In the genomic region with DNA sequence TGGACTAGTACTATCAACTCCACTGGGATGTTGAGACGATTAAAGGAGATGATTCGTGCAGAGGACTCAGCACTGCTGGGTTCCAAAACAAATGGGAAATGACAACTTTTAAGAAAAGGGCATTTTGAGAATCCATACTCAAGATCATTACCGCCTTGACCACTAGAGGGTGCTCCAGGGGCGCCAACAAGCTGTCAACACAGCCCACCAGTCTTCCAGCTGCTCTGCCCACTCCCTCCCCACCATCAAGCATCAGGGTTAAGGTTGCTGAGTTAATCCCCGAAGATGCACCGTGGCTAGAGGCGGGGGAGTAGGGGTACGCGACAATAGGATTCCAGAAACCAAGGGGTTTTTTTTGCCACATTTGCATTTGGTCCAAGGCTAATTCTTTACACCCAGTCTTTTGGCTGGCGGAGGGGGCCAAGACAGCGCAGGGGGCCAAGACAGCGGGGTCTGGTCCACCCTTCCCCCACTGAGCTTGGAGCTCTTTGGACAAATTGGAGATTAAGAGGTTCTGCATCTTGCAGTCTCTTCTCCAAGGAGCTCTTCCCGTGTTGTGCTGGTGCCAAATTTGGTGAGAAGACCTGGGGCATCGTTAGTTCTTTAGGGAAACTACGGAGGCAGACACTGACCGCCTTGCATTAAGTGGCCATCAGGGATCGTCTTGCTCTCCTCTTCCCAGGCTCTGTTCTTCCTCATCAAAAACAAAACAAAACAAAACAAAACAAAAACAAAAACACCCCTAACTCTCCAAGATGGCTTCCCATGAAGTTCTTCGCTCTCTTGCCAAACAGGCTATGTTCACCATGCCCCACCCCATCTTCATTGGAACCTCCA, we compare ENCODE assay signal across 8 mouse cellular contexts. TPM values are rescaled to one million over a fixed set of nuclear protein-coding genes. Genes with fewer than 3 reads are reported as not detected.
DNase-seq lines count a peak whose midpoint lies in the region; ATAC-seq and TF ChIP-seq lines count a peak whose summit lies in the region.

No protein-coding gene starts in this region.

- H3K4me3 ChIP-seq in liver, adult 2 months (ENCODE audit: insufficient read depth, low read depth, low read length): no peak overlapping the region
- H3K4me3 ChIP-seq in stomach, embryonic 15.5 days (replicated peaks): peak overlapping the region; percentile 69

- TF ChIP-seq CTCF in liver, adult 2 months (IDR thresholded peaks at IDR 0.05; ENCODE audit: low read depth, low read length): peak; percentile 82

- DNase-seq in 3T3-L1 (ENCODE audit: low read depth, low spot score): peak; percentile 88
- peak; percentile 65 for DNase-seq in adrenal gland, adult 2 months
- peak; percentile 80 for DNase-seq in embryo, embryonic 9.5 days (ENCODE audit: extremely low spot score)
- peak; percentile 75 to 90 for DNase-seq in heart, adult 18-20 months
- DNase-seq in kidney, adult 18-20 months: peak; percentile 74
- DNase-seq in liver, adult 2 months (ENCODE audit: extremely low read depth, low read depth, low spot score): peak; percentile 8
- DNase-seq in natural killer cell, adult 2 months (ENCODE audit: low spot score in 2 of 2): peak; percentile 68 to 79

- H3K9ac ChIP-seq in liver, adult 2 months (ENCODE audit: low read depth, low read length): no peak overlapping the region
- H3K9ac ChIP-seq in stomach, embryonic 15.5 days: no peak overlapping the region

- 0 out of 2 replicates have a peak, but pooled peaks cover 3% of the 10 kb centered on the region for H3K27me3 ChIP-seq in liver, adult 2 months (ENCODE audit: control insufficient read depth, insufficient read depth, low read length)
- H3K27me3 ChIP-seq in stomach, embryonic 15.5 days (replicated peaks): no peaks in the 10 kb centered on the region

- H3K4me2 ChIP-seq in stomach, embryonic 15.5 days: peak overlapping the region; percentile 72

- no peak for TF ChIP-seq POLR2A in liver, adult 2 months (IDR thresholded peaks at IDR 0.05; ENCODE audit: extremely low read depth, insufficient read depth, low read length)

- H3K79me2 ChIP-seq in liver, adult 2 months (ENCODE audit: control insufficient read depth, insufficient read depth, low read length): no peaks in the 10 kb centered on the region

- no peaks in the 10 kb centered on the region for H3K4me1 ChIP-seq in liver, adult 2 months (ENCODE audit: control insufficient read depth, insufficient read depth, low read length)
- peaks cover 47% of the 10 kb centered on the region for H3K4me1 ChIP-seq in stomach, embryonic 15.5 days

- H3K36me3 ChIP-seq in liver, adult 2 months (ENCODE audit: control insufficient read depth, insufficient read depth, low read length): no peaks in the 10 kb centered on the region
- H3K36me3 ChIP-seq in stomach, embryonic 15.5 days: peaks cover 16% of the 10 kb centered on the region

- H3K9me3 ChIP-seq in stomach, embryonic 15.5 days: no peaks in the 10 kb centered on the region

- no peak for ATAC-seq in stomach, embryonic 15.5 days (ENCODE audit: insufficient read depth, low FRiP score, low read depth)

- WGBS in liver, adult 2 months: 45% methylated on average over 18 of the region's 18 CpGs
- 31% methylated on average over 18 of the region's 18 CpGs for WGBS in stomach, embryonic 15.5 days

- no peak overlapping the region for H3K27ac ChIP-seq in liver, adult 2 months (replicated peaks; ENCODE audit: insufficient read depth, low read depth, low read length)
- H3K27ac ChIP-seq in stomach, embryonic 15.5 days: peak overlapping the region; percentile 88

RNA-seq across cellular contexts. Expression of gene Npcd, which starts 1.8 kb away (rescaled TPM):
- 1 to 10 TPM; 1.2 to 2.0 TPM for total RNA-seq in adrenal gland, adult 2 months (2021)
- polyA plus RNA-seq in adrenal gland, adult 2 months (2012; rRNA removed): 13.4 and 14.6 TPM in 2 replicates
- total RNA-seq in heart, adult 18-20 months (2021): 1 to 10 TPM in 1 of 2 experiments, not detected in 1; 1.0 TPM
- not detected in 2 replicates for total RNA-seq in liver, adult 2 months (2014; rRNA removed)
- 0.26 TPM in 1 of 2 replicates, not detected in the other for polyA plus RNA-seq in liver, adult 2 months (2012; rRNA removed)
- not detected in 2 replicates for polyA plus RNA-seq in stomach, embryonic 15.5 days (2015; fragmentation: Nextera tagmentation; extraction: Ambion mirVana)

RNA-seq across cellular contexts. Expression of gene Cbx6, which starts 2.2 kb away (rescaled TPM):
- 10 to 100 TPM; 46.2 to 67.3 TPM for total RNA-seq in adrenal gland, adult 2 months (2021)
- polyA plus RNA-seq in adrenal gland, adult 2 months (2012; rRNA removed): 105 and 106 TPM in 2 replicates
- total RNA-seq in heart, adult 18-20 months (2021): 10 to 100 TPM; 17.2 to 18.2 TPM
- total RNA-seq in liver, adult 2 months (2014; rRNA removed): 1.2 and 1.8 TPM in 2 replicates
- polyA plus RNA-seq in liver, adult 2 months (2012; rRNA removed): 2.9 and 3.7 TPM in 2 replicates
- polyA plus RNA-seq in stomach, embryonic 15.5 days (2015; fragmentation: Nextera tagmentation; extraction: Ambion mirVana): 62.6 and 68.0 TPM in 2 replicates

RNA-seq across cellular contexts. Expression of gene Nptxr, which starts 27.7 kb away (rescaled TPM):
- total RNA-seq in adrenal gland, adult 2 months (2021): 1 to 10 TPM; 4.4 to 7.9 TPM
- polyA plus RNA-seq in adrenal gland, adult 2 months (2012; rRNA removed): 5.5 and 6.3 TPM in 2 replicates
- total RNA-seq in heart, adult 18-20 months (2021): 1 to 10 TPM; 1.4 to 1.5 TPM
- total RNA-seq in liver, adult 2 months (2014; rRNA removed): 0.09 and 0.20 TPM in 2 replicates
- polyA plus RNA-seq in liver, adult 2 months (2012; rRNA removed): 0.11 and 0.19 TPM in 2 replicates
- 4.5 and 4.8 TPM in 2 replicates for polyA plus RNA-seq in stomach, embryonic 15.5 days (2015; fragmentation: Nextera tagmentation; extraction: Ambion mirVana)

RNA-seq across cellular contexts. Expression of gene Dnal4, which starts 54.6 kb away (rescaled TPM):
- 10 to 100 TPM; 13.9 to 24.8 TPM for total RNA-seq in adrenal gland, adult 2 months (2021)
- polyA plus RNA-seq in adrenal gland, adult 2 months (2012; rRNA removed): 39.9 and 43.0 TPM in 2 replicates
- 10 to 100 TPM; 16.9 to 22.0 TPM for total RNA-seq in heart, adult 18-20 months (2021)
- 4.5 and 6.2 TPM in 2 replicates for total RNA-seq in liver, adult 2 months (2014; rRNA removed)
- polyA plus RNA-seq in liver, adult 2 months (2012; rRNA removed): 14.2 and 14.9 TPM in 2 replicates
- 44.4 and 50.4 TPM in 2 replicates for polyA plus RNA-seq in stomach, embryonic 15.5 days (2015; fragmentation: Nextera tagmentation; extraction: Ambion mirVana)

RNA-seq across cellular contexts. Expression of gene Apobec3, which starts 59.2 kb away (rescaled TPM):
- total RNA-seq in adrenal gland, adult 2 months (2021): 10 to 100 TPM; 13.1 to 16.5 TPM
- polyA plus RNA-seq in adrenal gland, adult 2 months (2012; rRNA removed): 5.2 and 6.7 TPM in 2 replicates
- 10 to 100 TPM in 1 of 2 experiments, 1 to 10 TPM in 1; 6.8 to 10.6 TPM for total RNA-seq in heart, adult 18-20 months (2021)
- 2.6 and 3.6 TPM in 2 replicates for total RNA-seq in liver, adult 2 months (2014; rRNA removed)
- 1.5 and 2.4 TPM in 2 replicates for polyA plus RNA-seq in liver, adult 2 months (2012; rRNA removed)
- 22.4 and 26.5 TPM in 2 replicates for polyA plus RNA-seq in stomach, embryonic 15.5 days (2015; fragmentation: Nextera tagmentation; extraction: Ambion mirVana)

Comparison
In these comparisons a context has a peak if more than half of its experiments do, and no peak if none do; other contexts are left out.
1. DNase-seq: peak in every context shown above with its lines; median percentile 88 in 3T3-L1; 82 in heart, adult 18-20 months; 80 in embryo, embryonic 9.5 days; 74 in kidney, adult 18-20 months; 74 in natural killer cell, adult 2 months; 65 in adrenal gland, adult 2 months; 8 in liver, adult 2 months.